Mouse (Mus musculus) liver, embryonic 14.5 days (tissue): ENCODE results near the gene Klhdc3.

ENCODE experiments used
- CTCF ChIP-seq: IDR thresholded peaks from 2 replicates; pipeline ENCODE4 v1.5.1; 2016; ENCODE audit warnings: antibody characterized with exemption, low read depth, control low read depth
- EP300 ChIP-seq: IDR thresholded peaks from 2 replicates; pipeline ENCODE4 v1.6.1; 2016; ENCODE audit warnings: antibody characterized with exemption, low read depth

GRCm38 (mm10) chr17:46682654-46683389 lies 2.1 kb upstream of the Klhdc3 start:
- TF ChIP-seq CTCF (no peak), EP300 (no peak)
